Mouse (Mus musculus) telencephalon, adult 2 months (tissue): ENCODE measurements around the gene Gyg.
A peak's percentile ranks its signal among the peaks of the same experiment; 100 is the strongest.

ENCODE experiments used
- DNase-seq: peaks from one replicate; pipeline ENCODE4 v3.0.0-alpha.2; 2011; ENCODE audit warnings: low read depth, low spot score

The Gyg gene

DNA sequence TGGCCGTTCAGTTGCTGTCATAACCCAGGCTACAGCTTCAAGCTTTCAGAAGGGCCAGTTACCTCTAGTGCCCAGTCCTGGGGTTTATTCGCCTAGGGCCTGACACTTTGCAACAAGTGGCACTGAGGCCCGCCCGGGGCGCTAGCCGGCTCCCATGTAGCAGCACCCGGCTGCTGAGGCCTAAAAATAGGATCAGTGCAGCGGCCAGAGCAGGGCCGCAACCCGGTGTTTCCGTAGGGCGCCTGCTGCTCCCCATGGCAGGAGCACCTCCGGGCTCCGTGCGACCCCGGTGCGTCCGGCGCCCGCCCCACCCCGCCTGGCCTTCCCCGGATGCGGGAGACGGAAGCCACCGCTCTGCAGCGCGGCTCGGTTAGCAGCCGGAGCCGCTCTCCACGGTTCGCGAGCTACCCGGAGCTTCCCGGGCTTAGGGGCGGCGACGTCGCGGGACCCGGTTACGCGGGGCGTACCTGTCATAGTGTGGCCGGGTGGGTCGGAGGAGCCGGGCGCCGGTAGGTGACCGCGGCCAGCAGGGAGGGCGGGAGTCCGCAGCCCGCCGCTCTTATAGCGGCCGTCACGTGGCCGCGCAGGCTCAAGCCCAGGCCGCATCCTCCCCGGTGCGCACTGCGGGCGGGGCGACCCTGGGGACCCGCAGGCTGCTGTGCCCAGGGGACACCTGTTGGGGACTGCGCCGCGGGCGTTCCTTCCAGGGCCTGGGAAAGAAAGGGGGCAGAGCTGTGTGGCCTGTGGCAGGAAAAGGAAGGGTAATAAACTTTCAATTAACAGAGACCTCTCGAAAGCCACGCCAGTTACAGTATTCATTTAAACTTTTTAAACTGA lies at the start of gene Gyg:
Gene Gyg (minus strand): TSS at position 787 of the 837 bp plus-strand sequence.
- peak; percentile 16 for DNase-seq

DNA sequence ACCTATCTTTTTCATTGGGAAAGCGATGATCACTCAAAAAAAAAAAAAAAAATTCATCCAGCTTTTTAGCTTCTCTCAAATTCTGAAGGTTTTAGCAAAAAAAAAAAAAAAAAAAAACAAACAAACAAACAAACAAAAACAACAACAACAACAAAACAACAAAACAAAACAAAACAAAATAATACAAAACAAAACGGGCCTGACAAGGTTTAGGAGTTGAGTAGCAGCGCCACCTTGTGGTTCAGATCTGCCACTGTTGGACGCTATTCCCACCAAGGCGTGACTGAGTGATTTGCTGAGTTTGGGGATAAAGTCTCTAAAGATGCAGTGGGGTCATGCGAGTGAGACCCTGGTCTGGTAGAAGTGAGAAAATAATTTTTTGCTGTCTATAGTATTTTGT lies 43.8 kb upstream of the Gyg start:
- peak; percentile 6 for DNase-seq

DNA sequence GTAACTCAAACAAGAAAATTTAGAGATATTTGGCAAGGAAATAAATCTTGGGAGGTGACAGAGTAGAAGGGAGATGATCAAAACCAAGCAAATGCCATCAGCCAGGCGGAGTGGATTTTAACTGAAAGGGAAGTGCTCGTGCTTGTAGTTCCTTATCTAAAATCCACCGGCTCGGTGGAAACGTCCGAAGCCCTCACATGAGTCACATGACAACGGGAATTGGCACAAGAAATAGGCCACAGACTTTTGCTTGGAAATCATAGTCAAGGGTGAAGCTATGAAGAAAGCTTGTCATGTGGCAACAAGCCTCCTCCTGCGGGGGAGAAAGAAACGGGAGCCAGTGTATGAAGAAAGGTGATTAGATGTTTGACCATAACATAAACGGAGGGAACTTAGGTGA lies 42.8 kb upstream of the Gyg start:
- DNase-seq, result no peak

DNA sequence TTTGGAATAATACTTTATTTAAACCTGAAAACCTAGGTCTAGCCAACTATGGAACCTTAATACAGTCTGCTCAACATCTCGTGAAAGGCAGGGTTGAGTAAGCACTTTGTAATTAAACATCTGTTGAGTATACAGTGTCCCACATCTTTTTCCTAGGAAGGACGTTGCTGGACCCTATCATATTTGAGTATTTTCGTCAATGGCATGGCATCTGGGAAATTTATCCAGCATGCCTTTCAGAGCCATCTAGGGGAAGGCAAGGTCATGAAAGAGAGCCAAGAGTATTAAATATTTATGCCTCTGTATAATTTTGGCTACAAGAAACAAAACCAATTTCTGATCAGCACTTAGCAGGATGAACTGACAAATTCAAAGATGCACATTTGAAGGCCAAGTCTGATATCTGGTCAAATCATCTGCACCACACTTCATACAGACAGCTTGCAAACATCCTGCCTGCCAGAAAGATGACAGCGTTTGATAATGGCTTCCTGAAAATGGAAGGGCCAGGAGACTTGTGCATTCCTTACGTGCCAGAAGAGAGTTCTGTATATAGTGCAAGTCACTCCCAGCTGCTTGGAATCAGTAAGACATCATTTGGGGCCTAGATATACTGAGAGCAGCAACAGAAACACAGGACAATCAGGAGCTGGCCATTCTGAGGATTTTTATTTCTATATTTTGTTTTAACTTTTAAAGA lies 34.0 kb upstream of the Gyg start:
- no peak for DNase-seq

DNA sequence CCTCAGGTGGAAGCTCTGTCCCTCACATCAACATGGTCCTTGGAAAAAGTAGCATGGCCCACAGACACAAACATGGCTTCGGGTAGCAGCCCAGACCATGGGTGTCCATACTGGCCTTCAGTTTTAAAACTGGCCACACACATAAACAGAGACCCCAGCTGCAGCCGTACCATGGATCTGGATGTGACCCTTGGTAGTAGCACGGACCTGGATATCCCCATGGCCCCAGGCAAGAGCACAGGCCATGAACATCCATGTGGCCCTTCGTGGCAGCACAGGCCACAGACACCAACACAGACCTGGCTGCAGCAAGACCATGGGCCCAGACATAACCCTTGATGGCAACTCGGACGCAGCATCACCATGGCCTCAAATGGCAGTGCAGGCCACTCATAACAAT lies 17.3 kb upstream of the Gyg start:
- no peak for DNase-seq

DNA sequence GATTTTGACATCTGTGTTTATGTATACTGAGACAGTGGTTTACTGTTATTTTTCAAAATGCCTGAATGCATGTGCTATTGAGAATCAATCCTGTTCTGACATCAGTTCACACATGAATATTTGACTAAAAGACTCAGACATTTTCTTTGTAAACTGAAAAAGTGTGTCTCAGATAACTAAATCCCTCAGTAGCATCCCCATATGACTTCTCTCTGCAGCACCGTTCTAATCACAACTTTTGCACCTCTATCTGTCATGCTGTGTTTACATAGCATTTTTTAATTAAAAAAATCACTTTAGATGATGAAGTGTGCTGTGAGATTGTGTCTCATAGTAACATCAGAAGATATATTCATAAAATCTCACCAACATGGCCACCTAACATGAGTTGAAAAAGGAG lies 12.4 kb upstream of the Gyg start:
- no peak for DNase-seq

DNA sequence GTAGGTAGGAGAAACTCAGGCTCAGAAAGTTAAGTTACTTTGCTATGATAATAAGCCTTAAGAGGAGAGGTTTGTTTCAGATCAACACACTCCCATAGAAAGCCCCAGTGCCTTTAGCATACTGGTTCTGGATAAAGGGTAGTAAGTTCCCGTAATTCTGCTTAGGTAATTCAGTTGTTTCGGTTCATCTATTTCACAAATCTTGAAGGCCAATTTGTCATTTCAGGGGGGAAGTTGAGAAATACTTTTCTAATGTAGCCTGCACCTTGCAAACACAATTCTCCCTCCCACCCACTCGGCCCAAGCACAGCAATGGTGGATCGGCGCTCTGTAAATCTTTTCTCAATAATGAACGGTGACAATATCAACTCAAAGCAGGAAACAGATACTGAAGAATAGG lies 359 bp upstream of the Gyg start:
- no peak for DNase-seq

DNA sequence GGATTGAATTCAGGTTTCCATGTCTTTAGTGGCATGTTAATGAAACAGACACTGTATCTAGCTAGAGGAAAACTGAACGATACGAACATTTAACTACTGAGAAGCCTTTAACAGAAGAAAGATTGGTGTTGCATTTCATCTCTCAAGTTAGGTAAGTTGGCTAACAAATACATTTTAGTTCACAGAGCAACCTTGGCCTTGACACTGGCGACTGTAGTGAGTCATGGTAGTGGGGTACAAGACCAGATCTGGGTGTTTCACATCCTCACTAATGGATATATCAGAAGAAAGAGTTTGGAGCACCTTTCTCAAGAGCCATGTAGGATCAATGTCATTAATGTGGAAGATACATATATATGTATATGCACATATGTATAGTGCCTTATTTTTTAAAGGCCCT lies 3.5 kb downstream of the Gyg start:
- no peak for DNase-seq

DNA sequence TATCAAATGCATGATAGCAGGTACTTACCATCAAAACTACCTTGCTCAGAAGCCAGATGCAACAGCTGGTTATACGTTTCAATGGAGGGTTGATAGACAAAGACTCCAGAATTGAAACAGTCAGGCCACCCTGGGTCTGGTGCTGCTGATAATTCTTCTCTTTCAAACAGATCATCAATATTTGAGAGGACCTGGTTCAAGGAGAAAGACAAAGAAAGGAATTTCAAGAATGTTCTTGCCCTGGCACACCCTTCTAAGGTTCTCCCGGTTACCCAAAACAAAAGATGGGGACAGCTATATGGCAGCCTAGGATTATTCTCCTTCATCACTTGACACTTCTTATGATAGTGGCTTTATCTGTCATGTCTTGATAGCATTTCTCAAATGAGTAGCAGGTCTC lies 4.6 kb downstream of the Gyg start:
- DNase-seq, result no peak

DNA sequence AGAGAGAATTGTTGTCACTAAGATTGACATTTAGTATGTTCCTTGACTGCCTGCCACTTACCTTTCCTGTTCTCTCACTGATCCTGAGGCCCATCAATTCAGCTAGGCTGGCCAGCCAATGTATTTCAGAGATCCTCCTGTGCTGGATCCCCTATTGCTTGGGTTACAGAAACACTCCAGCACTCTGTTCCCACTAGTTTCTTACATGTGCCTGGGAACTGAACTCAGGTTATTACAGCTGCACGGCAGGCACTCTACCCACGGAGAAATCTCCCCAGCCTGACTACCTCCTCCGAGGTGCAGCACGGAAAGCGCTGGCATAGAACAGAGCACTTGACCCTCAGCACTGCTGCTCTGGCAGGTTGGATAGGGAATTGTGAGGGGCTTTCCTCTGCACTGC lies 7.5 kb downstream of the Gyg start:
- DNase-seq, result no peak

DNA sequence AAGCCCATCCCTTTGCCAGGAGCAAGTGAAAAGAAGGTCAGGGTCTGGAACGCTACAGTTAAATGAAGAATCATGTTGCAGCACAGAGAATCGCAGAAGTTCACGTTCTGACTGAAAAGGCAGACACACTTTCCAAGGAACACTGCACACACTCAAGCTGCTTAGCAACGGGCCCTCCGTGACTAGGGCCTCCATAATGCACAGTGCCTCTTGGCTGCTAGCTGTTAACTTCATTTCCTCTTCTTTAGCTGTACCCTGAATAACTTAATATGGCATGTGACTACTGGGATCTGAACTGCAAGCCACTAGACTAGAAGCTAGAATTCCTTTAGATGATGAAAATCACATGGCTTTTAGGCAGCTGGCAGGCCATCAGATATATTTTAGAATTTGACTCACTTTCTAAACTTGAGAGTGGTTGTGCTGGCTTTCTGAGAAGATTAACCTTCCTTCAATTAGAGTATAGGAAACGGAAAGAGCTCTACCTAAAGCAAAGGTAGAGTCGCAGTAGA lies 8.2 kb downstream of the Gyg start:
- DNase-seq, result no peak

DNA sequence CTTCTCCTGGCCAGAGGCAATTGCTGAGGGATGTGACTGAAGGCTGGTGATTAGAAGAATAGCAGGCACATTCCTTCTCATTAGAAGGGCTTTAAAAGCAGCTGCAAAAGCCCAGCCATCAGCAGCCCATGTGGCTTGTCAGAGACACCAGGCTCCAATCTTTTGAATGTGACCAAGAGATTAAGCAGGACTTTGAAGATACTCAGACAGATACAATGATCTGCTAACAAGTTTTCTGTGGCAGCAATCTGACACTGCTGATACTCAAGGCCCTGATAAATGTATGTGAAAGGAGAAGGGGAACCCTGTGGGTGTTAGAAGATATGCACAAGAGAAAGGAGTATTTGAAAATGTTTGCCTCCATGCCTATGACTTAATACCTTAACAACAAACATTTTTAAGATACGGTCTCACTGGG lies 9.4 kb downstream of the Gyg start:
- no peak for DNase-seq

DNA sequence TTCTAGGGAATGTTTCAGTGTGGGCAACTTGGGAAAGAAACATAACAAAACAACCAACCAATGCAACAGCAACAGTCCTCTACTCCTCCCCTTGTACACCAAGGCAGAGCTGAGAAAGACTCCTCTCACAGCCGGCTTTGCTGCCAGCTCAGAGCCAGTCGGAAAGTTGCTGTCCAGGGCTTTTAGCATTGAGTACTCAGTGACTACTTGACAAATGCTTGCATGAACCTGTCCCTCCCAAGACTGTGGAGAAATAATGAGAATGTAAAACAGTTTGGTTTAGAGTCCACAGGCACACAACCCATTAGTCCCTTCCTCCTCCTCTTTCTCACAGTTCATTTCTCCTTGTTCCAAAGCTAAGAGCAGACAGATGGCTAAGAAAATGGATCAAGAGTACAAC lies 10.7 kb downstream of the Gyg start:
- no peak for DNase-seq

DNA sequence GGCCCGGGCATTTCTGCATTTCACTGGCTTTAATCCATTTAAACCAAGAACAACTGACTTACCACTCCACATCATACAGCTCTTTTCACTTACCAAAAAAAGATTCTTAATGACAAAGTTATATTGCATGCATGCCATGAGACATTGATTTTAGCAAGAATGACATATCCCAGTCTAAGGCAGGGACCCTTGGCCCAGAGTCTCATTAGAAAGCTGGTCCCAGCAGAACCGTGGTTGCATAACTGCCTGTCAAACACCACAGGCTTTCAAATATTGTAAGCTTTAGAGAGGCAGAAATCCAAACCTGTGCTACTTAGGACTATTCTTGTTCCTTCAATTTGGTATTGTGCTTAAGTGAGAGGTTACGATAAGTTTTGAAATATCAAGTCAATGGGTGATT lies 11.4 kb downstream of the Gyg start:
- DNase-seq, result no peak

DNA sequence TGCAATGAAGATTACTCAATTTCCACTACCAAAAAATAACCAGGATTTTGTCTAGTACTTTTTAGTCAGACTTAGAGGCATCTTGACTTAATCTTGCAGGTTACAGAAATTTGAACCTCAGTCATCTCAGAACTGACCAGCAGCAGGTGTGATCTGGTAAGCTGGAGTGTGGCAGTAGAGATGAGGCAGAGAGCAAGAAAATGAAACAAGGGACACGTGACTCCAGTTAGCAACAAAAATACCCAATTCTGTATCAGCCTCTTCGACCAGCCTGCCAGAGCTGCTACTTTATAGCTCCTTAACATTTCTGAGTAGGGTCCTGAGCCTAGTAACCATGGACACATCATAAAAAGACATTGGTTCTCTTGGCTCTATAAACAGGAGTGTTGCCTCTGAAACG lies 12.5 kb downstream of the Gyg start:
- DNase-seq, result no peak

DNA sequence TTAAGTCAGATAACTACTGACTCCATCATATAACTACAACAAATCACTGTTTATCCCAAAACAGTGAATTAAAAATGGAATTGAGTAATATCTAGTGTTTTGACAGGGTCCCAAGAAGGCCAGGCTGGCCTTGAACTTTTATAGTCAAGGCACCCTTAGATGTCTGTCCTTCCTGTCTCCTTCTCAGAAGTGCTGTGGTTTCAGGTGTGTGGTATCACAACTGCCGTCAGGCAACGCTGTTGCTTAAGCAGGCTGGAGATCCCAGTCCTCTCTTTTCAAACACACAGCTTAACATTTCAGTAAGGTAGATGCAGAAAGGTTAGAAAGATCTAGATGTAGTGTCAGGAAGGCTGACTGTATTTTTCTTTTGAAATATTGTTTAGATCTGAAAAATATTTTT lies 13.0 kb downstream of the Gyg start:
- no peak for DNase-seq

DNA sequence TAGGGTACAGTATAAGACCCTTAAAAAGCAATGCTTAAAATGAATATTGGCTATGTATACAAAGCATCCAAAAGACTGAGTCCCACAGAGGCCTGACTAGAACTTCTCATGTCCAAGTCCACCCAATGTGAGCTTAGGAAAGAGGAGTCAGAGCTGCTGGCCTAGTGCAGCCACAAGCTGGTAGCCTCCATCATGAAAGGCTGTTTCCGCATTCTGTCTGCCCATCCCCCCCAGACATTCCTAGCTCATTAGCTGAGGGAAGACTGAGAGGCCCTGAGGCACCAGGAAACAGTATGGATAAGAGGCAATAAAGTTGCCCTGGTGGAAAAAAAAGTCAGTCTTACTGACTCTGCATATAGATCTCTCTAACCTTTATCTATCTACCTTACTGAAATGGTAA lies 13.4 kb downstream of the Gyg start:
- DNase-seq, result no peak

DNA sequence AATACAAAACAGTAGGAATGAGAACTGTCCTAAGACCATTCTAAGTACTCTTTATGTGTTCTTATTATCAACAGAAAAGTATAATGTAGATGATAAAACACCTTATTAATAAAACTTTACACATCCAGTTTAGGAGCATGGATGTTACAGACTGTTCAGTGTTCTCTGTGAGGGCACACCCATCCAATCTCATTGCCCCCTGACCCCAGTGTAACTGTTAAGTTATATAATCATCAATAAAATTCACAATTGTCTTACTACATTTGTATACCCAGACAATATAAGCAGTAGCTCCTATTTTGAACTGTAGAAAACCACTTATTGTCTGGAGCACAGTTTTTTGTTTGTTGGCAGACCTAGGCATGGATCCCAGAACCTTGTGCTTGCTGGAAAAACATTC lies 13.9 kb downstream of the Gyg start:
- DNase-seq, result no peak

DNA sequence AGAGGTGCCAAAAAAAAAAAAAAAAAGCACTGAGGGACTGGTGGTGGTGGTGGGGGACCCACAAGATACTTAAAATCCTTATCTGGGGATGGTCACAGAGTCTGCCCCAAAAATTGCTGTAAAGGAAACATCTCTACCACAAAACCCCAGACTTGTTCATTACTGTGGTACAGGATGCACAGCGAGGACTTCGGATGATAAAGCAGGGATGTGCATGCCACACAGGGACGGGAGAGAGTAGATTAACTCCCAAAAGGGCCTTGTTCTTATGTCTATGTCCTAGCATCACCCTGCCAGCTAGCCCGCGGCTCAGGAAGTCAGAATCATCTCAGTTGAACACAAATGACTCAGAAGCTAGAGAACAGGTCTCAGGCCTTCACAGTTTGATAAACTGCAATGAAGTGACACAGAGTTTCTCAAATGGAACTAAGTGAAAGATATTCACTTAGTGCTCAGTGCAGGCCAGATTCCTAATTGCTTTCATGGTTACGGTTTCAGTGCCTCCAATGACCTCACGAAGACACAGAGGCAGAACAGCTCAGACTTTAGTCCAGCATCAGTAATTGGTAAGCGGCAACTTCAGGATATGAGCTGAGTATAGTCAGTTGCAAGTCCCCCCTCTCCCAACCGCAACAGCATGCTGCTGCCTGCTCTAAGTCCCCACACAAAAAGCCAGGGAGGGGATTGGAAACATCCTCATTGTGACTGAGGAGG lies 18.1 kb downstream of the Gyg start:
- DNase-seq, result no peak

DNA sequence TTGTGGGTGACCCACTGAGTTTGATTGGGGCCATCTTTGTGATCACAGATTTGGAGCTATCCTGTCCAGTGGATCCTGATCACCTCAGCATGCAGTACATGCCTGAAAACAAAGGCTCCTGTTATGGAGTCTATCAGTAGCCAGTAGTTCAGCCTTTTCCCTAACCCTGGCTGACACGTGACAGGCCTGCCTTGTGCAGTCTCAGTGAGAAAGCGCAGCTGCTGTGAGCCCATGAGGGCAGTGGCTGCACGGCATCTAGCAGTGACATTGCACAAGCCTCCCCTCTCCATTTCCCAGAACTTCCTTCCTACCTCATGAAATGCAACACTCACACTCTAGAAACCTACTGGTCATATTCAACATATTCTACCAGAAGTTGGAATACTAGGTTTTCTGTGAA lies 20.6 kb downstream of the Gyg start:
- DNase-seq, result no peak

DNA sequence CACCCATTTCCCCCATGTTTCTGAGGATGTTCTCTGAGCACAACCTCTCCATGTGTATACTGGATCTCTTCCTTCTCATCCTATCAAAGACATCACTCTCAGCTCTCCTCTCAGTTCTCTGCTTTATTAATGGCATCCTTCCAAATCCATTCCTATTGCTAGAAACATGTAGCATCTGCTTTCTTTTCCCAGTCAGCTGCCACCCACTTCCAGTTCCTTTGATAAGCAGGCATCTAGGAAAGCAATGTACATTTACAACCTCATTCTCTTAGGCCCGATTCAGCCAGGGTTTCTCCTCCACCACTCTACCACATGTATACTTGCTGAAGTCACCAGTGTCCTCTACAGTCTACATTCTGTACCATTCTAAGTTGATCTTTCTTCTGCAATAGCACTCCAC lies 21.4 kb downstream of the Gyg start:
- DNase-seq, result peak; percentile 27

DNA sequence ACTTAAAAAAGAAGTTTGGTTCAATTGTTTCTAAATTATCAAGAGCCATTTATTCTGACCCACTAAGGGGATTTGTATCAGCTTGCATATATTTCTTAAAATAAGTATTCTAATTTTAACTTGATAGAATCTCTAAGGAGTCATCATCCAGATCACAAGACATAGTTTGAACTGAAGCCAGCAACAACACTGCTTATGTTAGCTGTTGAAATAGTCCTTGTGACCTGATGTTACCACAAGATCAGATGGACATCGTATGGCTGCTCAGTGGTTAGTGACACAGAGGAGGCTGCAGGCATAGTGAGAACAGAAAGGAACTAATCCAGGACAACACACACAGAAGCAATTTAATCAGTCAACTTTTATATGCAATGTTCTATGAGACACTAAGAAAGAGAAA lies 22.4 kb downstream of the Gyg start:
- no peak for DNase-seq

DNA sequence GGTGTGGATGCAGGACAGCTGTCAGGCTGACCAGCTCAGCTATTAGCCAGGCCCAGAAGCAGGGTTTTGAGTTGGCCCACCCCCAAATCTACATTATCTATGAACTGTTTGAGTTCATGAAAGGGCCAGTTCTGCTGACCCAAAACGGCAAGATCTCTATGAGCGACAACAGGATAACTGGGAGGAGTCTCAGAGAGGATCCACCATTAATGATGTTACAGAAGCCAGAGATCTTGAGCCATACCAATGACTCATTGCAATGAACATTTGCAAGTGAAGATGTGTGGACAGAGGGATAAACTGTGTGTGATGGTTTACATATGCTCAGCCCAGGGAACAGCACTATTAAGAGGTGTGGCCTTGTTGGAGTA lies 23.8 kb downstream of the Gyg start:
- DNase-seq, result no peak
